In genomic region chr15:84653979-84654966, GRCm38 (mm10) we compare ENCODE assay signal across 8 mouse cellular contexts. TPM values are rescaled to one million over a fixed set of nuclear protein-coding genes. Genes with fewer than 3 reads are reported as not detected.
DNase-seq lines count a peak whose midpoint lies in the region; ATAC-seq lines count a peak whose summit lies in the region.

No protein-coding gene starts in this region.

- H3K4me1 ChIP-seq in embryonic facial prominence, embryonic 14.5 days (ENCODE audit: control insufficient read depth, insufficient read depth, low read length): peaks cover 21% of the 10 kb centered on the region
- H3K4me1 ChIP-seq in heart, embryonic 11.5 days (ENCODE audit: control insufficient read depth, insufficient read depth, low read length): peaks cover 16% of the 10 kb centered on the region
- no peaks in the 10 kb centered on the region for H3K4me1 ChIP-seq in liver, embryonic 15.5 days (replicated peaks)
- peaks cover 41% of the 10 kb centered on the region for H3K4me1 ChIP-seq in neural tube, embryonic 13.5 days (replicated peaks)

- peak overlapping the region; percentile 61 for H3K4me2 ChIP-seq in embryonic facial prominence, embryonic 14.5 days (ENCODE audit: low read depth, low read length)
- H3K4me2 ChIP-seq in heart, embryonic 11.5 days: peak overlapping the region; percentile 67
- H3K4me2 ChIP-seq in liver, embryonic 15.5 days: peak overlapping the region; percentile 38
- H3K4me2 ChIP-seq in neural tube, embryonic 13.5 days: peak overlapping the region; percentile 59

- peak; percentile 96 for ATAC-seq in embryonic facial prominence, embryonic 14.5 days (ENCODE audit: low read depth)
- peak; percentile 85 for ATAC-seq in heart, embryonic 11.5 days (replicated peaks; ENCODE audit: insufficient number of reproducible peaks, low FRiP score, low TSS enrichment)
- no peak; the same call in 1 of the 2 replicates for ATAC-seq in liver, embryonic 15.5 days (ENCODE audit: insufficient read depth)
- ATAC-seq in neural tube, embryonic 13.5 days (ENCODE audit: low read depth): peak; percentile 87

- peak overlapping the region; percentile 38 for H3K4me3 ChIP-seq in embryonic facial prominence, embryonic 14.5 days (ENCODE audit: low read depth, low read length)
- H3K4me3 ChIP-seq in heart, embryonic 11.5 days (ENCODE audit: low read depth, low read length): peak overlapping the region; percentile 41
- H3K4me3 ChIP-seq in liver, embryonic 15.5 days (replicated peaks): no peak overlapping the region
- H3K4me3 ChIP-seq in neural tube, embryonic 13.5 days: peak overlapping the region; percentile 38

- H3K9me3 ChIP-seq in embryonic facial prominence, embryonic 14.5 days (ENCODE audit: control insufficient read depth, low read length): no peaks in the 10 kb centered on the region
- no peaks in the 10 kb centered on the region for H3K9me3 ChIP-seq in heart, embryonic 11.5 days (replicated peaks; ENCODE audit: control insufficient read depth, low read length)
- no peaks in the 10 kb centered on the region for H3K9me3 ChIP-seq in liver, embryonic 15.5 days (replicated peaks)
- no peaks in the 10 kb centered on the region for H3K9me3 ChIP-seq in neural tube, embryonic 13.5 days

- peak overlapping the region; percentile 97 for H3K27ac ChIP-seq in embryonic facial prominence, embryonic 14.5 days (replicated peaks; ENCODE audit: low read depth, low read length)
- peak overlapping the region; percentile 96 for H3K27ac ChIP-seq in heart, embryonic 11.5 days (ENCODE audit: low read depth, low read length)
- peak overlapping the region; percentile 51 for H3K27ac ChIP-seq in liver, embryonic 15.5 days (replicated peaks)
- peak overlapping the region; percentile 96 for H3K27ac ChIP-seq in neural tube, embryonic 13.5 days (replicated peaks)

- 1% methylated on average over 28 of the region's 28 CpGs for WGBS in embryonic facial prominence, embryonic 14.5 days
- WGBS in heart, embryonic 11.5 days (ENCODE audit: insufficient replicate concordance): 3% methylated on average over 28 of the region's 28 CpGs
- WGBS in liver, embryonic 15.5 days (ENCODE audit: insufficient replicate concordance): 6% methylated on average over 28 of the region's 28 CpGs
- WGBS in neural tube, embryonic 13.5 days: 6% methylated on average over 28 of the region's 28 CpGs

- no peaks in the 10 kb centered on the region for H3K36me3 ChIP-seq in embryonic facial prominence, embryonic 14.5 days (ENCODE audit: control insufficient read depth, insufficient read depth, low read length)
- H3K36me3 ChIP-seq in heart, embryonic 11.5 days (ENCODE audit: control insufficient read depth, insufficient read depth, low read length): no peaks in the 10 kb centered on the region
- H3K36me3 ChIP-seq in liver, embryonic 15.5 days (replicated peaks): no peaks in the 10 kb centered on the region
- no peaks in the 10 kb centered on the region for H3K36me3 ChIP-seq in neural tube, embryonic 13.5 days

- peak overlapping the region; percentile 66 for H3K9ac ChIP-seq in embryonic facial prominence, embryonic 14.5 days (ENCODE audit: low read depth, low read length)
- peak overlapping the region; percentile 50 for H3K9ac ChIP-seq in heart, embryonic 11.5 days (ENCODE audit: low read depth, low read length)
- no peak overlapping the region for H3K9ac ChIP-seq in liver, embryonic 15.5 days
- H3K9ac ChIP-seq in neural tube, embryonic 13.5 days: peak overlapping the region; percentile 74

- H3K27me3 ChIP-seq in embryonic facial prominence, embryonic 14.5 days (replicated peaks; ENCODE audit: control insufficient read depth, insufficient read depth, low read length): no peaks in the 10 kb centered on the region
- no peaks in the 10 kb centered on the region for H3K27me3 ChIP-seq in heart, embryonic 11.5 days (ENCODE audit: control insufficient read depth, insufficient read depth, low read length)
- peaks cover 6% of the 10 kb centered on the region; the same call in 1 of the 2 replicates for H3K27me3 ChIP-seq in liver, embryonic 15.5 days
- H3K27me3 ChIP-seq in neural tube, embryonic 13.5 days: no peaks in the 10 kb centered on the region

- DNase-seq in 3134 (ENCODE audit: extremely low read depth, insufficient read length, low spot score) (peak; percentile 62), R1 (ENCODE audit: low read depth, low spot score) (peak; percentile 97)
- peak; percentile 98 for DNase-seq in embryonic facial prominence, embryonic 14.5 days (ENCODE audit: low spot score)
- DNase-seq in kidney, adult 9 months: peak; percentile 73
- peak; percentile 29 to 39 for DNase-seq in thymus, postnatal 10 days (ENCODE audit: low spot score in 2 of 2)

RNA-seq across cellular contexts. Expression of gene Prr5, which starts 15.1 kb away (rescaled TPM):
- polyA plus RNA-seq in embryonic facial prominence, embryonic 14.5 days (2014; fragmentation: Nextera tagmentation; extraction: Ambion mirVana): 26.4 and 31.8 TPM in 2 replicates
- polyA plus RNA-seq in heart, embryonic 11.5 days (2014; fragmentation: Nextera tagmentation; extraction: Ambion mirVana): 18.0 and 19.9 TPM in 2 replicates
- polyA plus RNA-seq in liver, embryonic 15.5 days (2015; fragmentation: Nextera tagmentation; extraction: Ambion mirVana): 5.1 and 6.2 TPM in 2 replicates
- polyA plus RNA-seq in neural tube, embryonic 13.5 days (2015; fragmentation: Nextera tagmentation; extraction: Ambion mirVana): 21.9 and 24.2 TPM in 2 replicates

Comparison
In these comparisons a context has a peak if more than half of its experiments do, and no peak if none do; other contexts are left out.
1. DNase-seq: peak in every context shown above with its lines; median percentile 98 in embryonic facial prominence, embryonic 14.5 days; 97 in R1; 73 in kidney, adult 9 months; 62 in 3134; 34 in thymus, postnatal 10 days.